Mouse (Mus musculus) ES-Bruce4 (cell line): ENCODE measurements around the gene Ice2. TPM values are rescaled to one million over a fixed set of nuclear protein-coding genes. Genes with fewer than 3 reads are reported as not detected.

Experiments
- H3K27ac ChIP-seq: 2 replicates; pipeline ENCODE4 v1.5.1; 2012; ENCODE audit warnings: low read length, inconsistent platforms; ENCODE audit not compliant: insufficient read depth
- H3K27me3 ChIP-seq: 2 replicates; pipeline ENCODE4 v1.6.1; 2012; ENCODE audit warnings: mild to moderate bottlenecking, low read length, inconsistent platforms; ENCODE audit not compliant: control insufficient read depth, poor library complexity, insufficient read depth, severe bottlenecking
- H3K36me3 ChIP-seq: 2 replicates; pipeline ENCODE4 v1.6.1; 2012; ENCODE audit warnings: inconsistent platforms, mild to moderate bottlenecking, low read length, moderate library complexity; ENCODE audit not compliant: control insufficient read depth, poor library complexity, insufficient read depth, severe bottlenecking
- H3K4me1 ChIP-seq: one replicate; pipeline ENCODE4 v1.8.1; 2011; ENCODE audit warnings: low read length; ENCODE audit not compliant: control insufficient read depth, insufficient read depth
- H3K4me3 ChIP-seq: 2 replicates; pipeline ENCODE4 v1.5.1; 2011; ENCODE audit warnings: low read depth, mild to moderate bottlenecking, low read length
- H3K9ac ChIP-seq: 2 replicates; pipeline ENCODE4 v1.6.1; 2012; ENCODE audit warnings: low read depth, mild to moderate bottlenecking, inconsistent platforms; ENCODE audit not compliant: poor library complexity, severe bottlenecking
- H3K9me3 ChIP-seq: replicated peaks from 2 replicates; pipeline ENCODE4 v1.6.1; 2012; ENCODE audit warnings: mild to moderate bottlenecking, low read length, inconsistent platforms; ENCODE audit not compliant: control insufficient read depth, poor library complexity, insufficient read depth, severe bottlenecking
- CTCF ChIP-seq: IDR thresholded peaks from one replicate; pipeline ENCODE4 v1.8.1; 2011; ENCODE audit warnings: low read depth, low read length
- EP300 ChIP-seq: IDR thresholded peaks from 2 replicates; pipeline ENCODE4 v1.6.1; 2011; ENCODE audit warnings: low read depth, low read length; ENCODE audit not compliant: insufficient read depth
- POLR2A ChIP-seq: IDR thresholded peaks from one replicate; pipeline ENCODE4 v1.8.1; 2011; ENCODE audit warnings: low read length; ENCODE audit not compliant: insufficient read depth
- polyA plus RNA-seq: library from polyadenylated mRNA; stranded (reverse); fragments of >200 nt; gene quantifications from 2 replicates; pipeline ENCODE4 v1.2.4, GENCODE M21; 2011; ENCODE audit warnings: low read depth; ENCODE audit not compliant: missing spikeins, insufficient read depth, insufficient read length

The Ice2 gene
- polyA plus RNA-seq, 1 experiment: 25.7 TPM

GRCm38 (mm10) chr9:69362766-69363165 lies 34.9 kb upstream of the Ice2 start:
- Histone ChIP-seq H3K4me1 (no peaks in the 10 kb centered on the region), H3K27ac (no peak overlapping the region), H3K27me3 (no peaks in the 10 kb centered on the region), H3K36me3 (no peaks in the 10 kb centered on the region), H3K9me3 (no peaks in the 10 kb centered on the region), H3K9ac (no peak overlapping the region), H3K4me3 (no peak overlapping the region)
- TF ChIP-seq POLR2A (no peak), CTCF (no peak), EP300 (no peak)

GRCm38 (mm10) chr9:69364117-69364516 lies 33.6 kb upstream of the Ice2 start:
- H3K4me3 ChIP-seq: no peak overlapping the region

GRCm38 (mm10) chr9:69367055-69367454 lies 30.7 kb upstream of the Ice2 start:
- H3K4me3 ChIP-seq: no peak overlapping the region
- TF ChIP-seq POLR2A: no peak
- TF ChIP-seq CTCF: no peak
- TF ChIP-seq EP300: no peak
- H3K9ac ChIP-seq: no peak overlapping the region
- no peaks in the 10 kb centered on the region for H3K27me3 ChIP-seq
- no peaks in the 10 kb centered on the region for H3K36me3 ChIP-seq
- H3K9me3 ChIP-seq: no peaks in the 10 kb centered on the region
- no peak overlapping the region for H3K27ac ChIP-seq
- no peaks in the 10 kb centered on the region for H3K4me1 ChIP-seq

More at GRCm38 (mm10) chr9:69364117-69364516, 33.6 kb upstream of the Ice2 start:
- Histone ChIP-seq H3K9ac (no peak overlapping the region), H3K27ac (no peak overlapping the region), H3K4me1 (no peaks in the 10 kb centered on the region), H3K27me3 (no peaks in the 10 kb centered on the region), H3K9me3 (no peaks in the 10 kb centered on the region), H3K36me3 (no peaks in the 10 kb centered on the region)
- TF ChIP-seq CTCF: no peak
- no peak for TF ChIP-seq POLR2A
- TF ChIP-seq EP300: no peak

GRCm38 (mm10) chr9:69368071-69368470 lies 29.6 kb upstream of the Ice2 start:
- no peak overlapping the region for H3K9ac ChIP-seq
- H3K27ac ChIP-seq: no peak overlapping the region
- H3K4me3 ChIP-seq: no peak overlapping the region
- peak; percentile 87 for TF ChIP-seq CTCF
- no peak for TF ChIP-seq EP300
- H3K4me1 ChIP-seq: no peaks in the 10 kb centered on the region
- no peaks in the 10 kb centered on the region for H3K27me3 ChIP-seq
- H3K36me3 ChIP-seq: no peaks in the 10 kb centered on the region
- no peaks in the 10 kb centered on the region for H3K9me3 ChIP-seq

- TF ChIP-seq CTCF (no peak), EP300 (no peak), POLR2A (no peak)
- Histone ChIP-seq H3K4me3 (no peak overlapping the region), H3K9me3 (no peaks in the 10 kb centered on the region), H3K36me3 (no peaks in the 10 kb centered on the region), H3K27ac (no peak overlapping the region), H3K27me3 (no peaks in the 10 kb centered on the region), H3K9ac (no peak overlapping the region), H3K4me1 (no peaks in the 10 kb centered on the region)
These were observed 26.5 kb upstream of the Ice2 start for GRCm38 (mm10) chr9:69371046-69371724.

GRCm38 (mm10) chr9:69372871-69373270 lies 24.8 kb upstream of the Ice2 start:
- Histone ChIP-seq H3K9me3 (no peaks in the 10 kb centered on the region; the same call in 1 of the 2 replicates), H3K9ac (no peak overlapping the region), H3K27me3 (no peaks in the 10 kb centered on the region), H3K4me3 (no peak overlapping the region), H3K36me3 (no peaks in the 10 kb centered on the region), H3K27ac (no peak overlapping the region), H3K4me1 (no peaks in the 10 kb centered on the region)
- TF ChIP-seq POLR2A: no peak
- TF ChIP-seq CTCF: no peak
- TF ChIP-seq EP300: no peak
